Mouse (Mus musculus): ENCODE measurements around the gene Cfap299.

GRCm38 (mm10) chr5:98359912-98360311 lies 30.8 kb downstream of the Cfap299 start:
- TF ChIP-seq CTCF (conservative IDR thresholded peaks at IDR 0.05; ENCODE audit: low read length) (no peak), NANOG (IDR thresholded peaks at IDR 0.05; ENCODE audit: borderline replicate concordance, low read length) (no peak)
